Mouse (Mus musculus) liver, embryonic 14.5 days (tissue): ENCODE results near the gene Appl2. TPM values are rescaled to one million over a fixed set of nuclear protein-coding genes. Genes with fewer than 3 reads are reported as not detected.

ENCODE experiments used
- ATAC-seq: fragments of 200-750 bp; cut with Nextera tagmentation; 2 replicates; pipeline ENCODE4 v1.8.0; 2017; ENCODE audit warnings: moderate number of reproducible peaks, mild to moderate bottlenecking, moderate library complexity; ENCODE audit not compliant: insufficient read depth
- DNase-seq, 3 experiments: peaks; one replicate each; pipeline ENCODE4 v3.0.0-alpha.2; 2012 to 2013; ENCODE audit warnings: low read depth in 3 of 3, low spot score in 3 of 3
- H3K27ac ChIP-seq: fragments of 300-500 bp; sonication (generic); 2 replicates; pipeline ENCODE4 v1.5.1; 2014; ENCODE audit warnings: moderate library complexity, mild to moderate bottlenecking, control low read depth, inconsistent platforms
- H3K27me3 ChIP-seq: fragments of 300-500 bp; sonication (generic); 2 replicates; pipeline ENCODE4 v1.6.1; 2014; ENCODE audit warnings: mild to moderate bottlenecking, low read length, moderate library complexity; ENCODE audit not compliant: control insufficient read depth, insufficient read depth
- H3K36me3 ChIP-seq: fragments of 300-500 bp; sonication (generic); replicated peaks from 2 replicates; pipeline ENCODE4 v1.6.1; 2014; ENCODE audit warnings: low read depth; ENCODE audit not compliant: control insufficient read depth, insufficient read depth
- H3K4me1 ChIP-seq, 2 experiments: fragments of 200-500 bp in 1 of 2; fragments of 300-500 bp in 1 of 2; sonication (generic) in 1 of 2; replicated peaks; 2 replicates each; pipeline ENCODE4 v1.6.1; 2012 to 2014; ENCODE audit warnings: antibody characterized with exemption in 1 of 2, inconsistent platforms in 1 of 2, low read length in 1 of 2; ENCODE audit not compliant: control insufficient read depth in 2 of 2, insufficient read depth in 2 of 2
- H3K4me2 ChIP-seq: fragments of 300-500 bp; sonication (generic); 2 replicates; pipeline ENCODE4 v1.6.1; 2014; ENCODE audit warnings: low read depth, mild to moderate bottlenecking, control low read depth, moderate library complexity
- H3K4me3 ChIP-seq, 2 experiments: fragments of 200-500 bp in 1 of 2; fragments of 300-500 bp in 1 of 2; sonication (generic) in 1 of 2; 2 replicates each; pipeline ENCODE4 v1.5.1; 2012 to 2014; ENCODE audit warnings: low read depth in 2 of 2, low read length in 2 of 2, mild to moderate bottlenecking in 2 of 2, control low read depth in 1 of 2, inconsistent platforms in 1 of 2, moderate library complexity in 1 of 2; ENCODE audit not compliant: insufficient read depth in 1 of 2
- H3K9ac ChIP-seq: fragments of 300-500 bp; sonication (generic); replicated peaks from 2 replicates; pipeline ENCODE4 v1.6.1; 2014; ENCODE audit warnings: mild to moderate bottlenecking, control low read depth, moderate library complexity
- H3K9me3 ChIP-seq: fragments of 300-500 bp; sonication (generic); 2 replicates; pipeline ENCODE4 v1.6.1; 2016; ENCODE audit warnings: low read length, mixed read lengths; ENCODE audit not compliant: control insufficient read depth
- CTCF ChIP-seq: IDR thresholded peaks from 2 replicates; pipeline ENCODE4 v1.5.1; 2016; ENCODE audit warnings: antibody characterized with exemption, low read depth, control low read depth
- EP300 ChIP-seq: IDR thresholded peaks from 2 replicates; pipeline ENCODE4 v1.6.1; 2016; ENCODE audit warnings: antibody characterized with exemption, low read depth
- whole genome bisulfite sequencing: fragments of 180-500 bp; shearing (Covaris S2); extraction: QIAGEN DNeasy Blood & Tissue Kit; methylation state at CpG from one replicate; pipeline ENCODE4 v1.1.7; 2014; ENCODE audit not compliant: insufficient replicate concordance; 5-methylcytosine and 5-hydroxymethylcytosine counted together
- polyA plus RNA-seq, 2 experiments: library from polyadenylated mRNA; depleted of rRNA in 1 of 2; stranded (reverse) in 1 of 2; unstranded in 1 of 2; fragments of >200 nt; fragmentation: Nextera tagmentation in 1 of 2; extraction: Ambion mirVana in 1 of 2; gene quantifications; 2 replicates each; pipeline versions ENCODE4 v1.2.1 to v1.2.3; 2012 to 2014

The Appl2 gene
- polyA plus RNA-seq, 2 experiments = 5.4 to 6.9 TPM

- H3K9me3 ChIP-seq = no peaks in the 10 kb centered on the region
- 41% methylated on average over 3 of the region's 3 CpGs for WGBS
- no peak overlapping the region for H3K9ac ChIP-seq
- H3K27me3 ChIP-seq = no peaks in the 10 kb centered on the region
- no peaks in the 10 kb centered on the region for H3K36me3 ChIP-seq
- H3K4me2 ChIP-seq = no peak overlapping the region
- ATAC-seq (no peak), DNase-seq (no peak)
- H3K27ac ChIP-seq = no peak overlapping the region
- H3K4me3 ChIP-seq = no peak overlapping the region
- TF ChIP-seq EP300 (no peak), CTCF (no peak)
- peaks cover 14 to 31% of the 10 kb centered on the region in 2 experiments for H3K4me1 ChIP-seq
Measured at GRCm38 (mm10) chr10:83641641-83642040, 6.9 kb downstream of the Appl2 start.

- Histone ChIP-seq H3K4me3 (no peak overlapping the region), H3K9ac (no peak overlapping the region), H3K27ac (no peak overlapping the region), H3K4me2 (no peak overlapping the region), H3K36me3 (no peaks in the 10 kb centered on the region), H3K9me3 (no peaks in the 10 kb centered on the region), H3K27me3 (no peaks in the 10 kb centered on the region), H3K4me1 (peaks cover 9 to 22% of the 10 kb centered on the region in 2 experiments)
- ATAC-seq = no peak
- TF ChIP-seq EP300 (no peak), CTCF (no peak)
- DNase-seq = no peak
- 77% methylated on average over 10 of the region's 10 CpGs for WGBS
Measured at GRCm38 (mm10) chr10:83639881-83640386, 8.6 kb downstream of the Appl2 start.

DNA sequence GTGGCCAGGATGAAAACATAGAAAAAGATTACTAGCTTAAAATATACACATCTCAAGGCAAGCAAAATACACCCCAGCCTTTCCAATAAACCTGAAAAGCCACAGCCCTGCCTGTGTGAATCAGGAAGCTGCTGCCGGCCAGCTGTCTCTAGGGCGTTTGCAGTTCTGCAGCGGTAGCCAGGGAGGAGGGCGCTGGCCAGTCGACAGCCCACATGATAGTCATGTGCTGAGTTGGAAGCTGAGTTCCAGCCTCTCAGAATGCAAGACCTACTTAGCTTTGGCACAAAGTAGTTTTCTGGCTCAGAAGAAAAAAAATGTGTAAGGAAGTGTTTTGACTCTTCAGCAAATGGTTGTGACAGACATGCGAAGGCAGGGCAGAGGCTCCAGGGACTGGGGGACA is 11.2 kb downstream of the Appl2 start:
- H3K9ac ChIP-seq = no peak overlapping the region
- no peaks in the 10 kb centered on the region for H3K36me3 ChIP-seq
- TF ChIP-seq EP300 (no peak), CTCF (no peak)
- H3K27me3 ChIP-seq = no peaks in the 10 kb centered on the region
- no peaks in the 10 kb centered on the region for H3K9me3 ChIP-seq
- DNase-seq (no peak), ATAC-seq (no peak)
- H3K4me2 ChIP-seq = no peak overlapping the region
- H3K27ac ChIP-seq = no peak overlapping the region
- no peak overlapping the region for H3K4me3 ChIP-seq
- 7% methylated on average over 6 of the region's 6 CpGs for WGBS
- H3K4me1 ChIP-seq = peaks cover 0 to 14% of the 10 kb centered on the region in 2 experiments; a peak in 2 of 4 replicates

DNA sequence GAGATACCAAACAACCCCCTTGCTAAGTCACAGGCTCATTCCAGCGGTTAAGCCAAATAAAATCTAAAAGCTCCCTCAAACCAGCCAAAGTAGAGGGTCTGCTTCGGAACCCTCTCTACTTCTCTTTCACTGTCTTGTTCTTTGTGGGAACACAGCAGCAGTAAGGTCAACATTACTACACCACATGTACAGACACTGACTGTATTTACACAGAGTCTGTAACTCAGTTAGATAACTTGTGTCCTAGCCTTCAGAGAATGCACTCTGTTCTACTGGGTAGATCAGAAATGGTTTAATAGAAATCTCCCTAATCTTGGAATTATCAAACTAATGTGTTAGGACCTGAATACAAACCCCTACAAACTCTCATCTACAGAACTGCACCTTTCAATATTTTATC is 12.3 kb downstream of the Appl2 start:
- ATAC-seq = no peak
- 68% methylated on average over 2 of the region's 2 CpGs for WGBS
- no peak overlapping the region for H3K27ac ChIP-seq

DNA sequence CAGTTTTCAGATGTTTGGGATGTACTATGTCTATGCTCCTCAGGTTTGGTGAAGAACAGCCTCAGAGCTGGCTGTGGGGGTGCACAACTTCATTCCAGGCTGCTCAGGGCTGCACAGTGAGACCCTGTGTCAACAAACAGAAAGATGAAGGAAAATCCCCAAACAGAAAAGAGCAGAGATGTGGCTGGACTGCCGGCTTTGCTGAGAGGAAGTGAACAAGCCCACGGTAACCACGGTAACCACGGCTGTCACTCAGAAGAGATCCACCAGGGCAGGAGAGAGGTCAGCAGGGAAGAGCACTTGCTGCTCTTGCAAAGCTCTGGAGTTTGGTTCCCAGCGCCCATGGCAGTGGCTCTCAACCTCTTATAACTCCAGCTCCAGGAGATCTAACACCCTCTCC is 14.1 kb downstream of the Appl2 start:
- H3K4me3 ChIP-seq = no peak overlapping the region
- no peaks in the 10 kb centered on the region for H3K27me3 ChIP-seq
- DNase-seq (no peak), ATAC-seq (no peak)
- peaks cover 0 to 14% of the 10 kb centered on the region in 2 experiments; a peak in 2 of 4 replicates for H3K4me1 ChIP-seq
- no peaks in the 10 kb centered on the region for H3K9me3 ChIP-seq
- H3K36me3 ChIP-seq = no peaks in the 10 kb centered on the region
- TF ChIP-seq EP300 (no peak), CTCF (no peak)
- WGBS = 4% methylated on average over 5 of the region's 5 CpGs
- no peak overlapping the region for H3K27ac ChIP-seq
- no peak overlapping the region for H3K4me2 ChIP-seq
- no peak overlapping the region for H3K9ac ChIP-seq

More for the DNA sequence above, 12.3 kb downstream of the Appl2 start:
- TF ChIP-seq CTCF (no peak), EP300 (no peak)
- H3K9ac ChIP-seq = no peak overlapping the region
- H3K4me3 ChIP-seq = no peak overlapping the region
- no peak overlapping the region for H3K4me2 ChIP-seq
- no peaks in the 10 kb centered on the region for H3K36me3 ChIP-seq
- no peaks in the 10 kb centered on the region for H3K27me3 ChIP-seq
- no peak for DNase-seq
- H3K4me1 ChIP-seq = peaks cover 0 to 14% of the 10 kb centered on the region in 2 experiments; a peak in 2 of 4 replicates
- H3K9me3 ChIP-seq = no peaks in the 10 kb centered on the region
